Mouse (Mus musculus): ENCODE results near the gene Msh4. TPM values are rescaled to one million over a fixed set of nuclear protein-coding genes. Genes with fewer than 3 reads are reported as not detected.
A peak's percentile ranks its signal among the peaks of the same experiment; 100 is the strongest.

Gene Msh4
- total and polyA plus RNA-seq, 2 experiments = 0.09 TPM; not detected in 1

GRCm38 (mm10) chr3:153932461-153932860, 26.5 kb upstream of the Msh4 start:
- peak; percentile 51 for DNase-seq (ENCODE audit: extremely low read depth, low read depth, low spot score)
- peaks cover 47% of the 10 kb centered on the region for H3K36me3 ChIP-seq (ENCODE audit: control insufficient read depth, insufficient read depth, low read length)
- H3K27ac ChIP-seq (replicated peaks; ENCODE audit: insufficient read depth, low read depth, low read length) = no peak overlapping the region
- WGBS = 42% methylated on average over 5 of the region's 5 CpGs
- no peaks in the 10 kb centered on the region for H3K79me2 ChIP-seq (ENCODE audit: control insufficient read depth, insufficient read depth, low read length)
- no peak for TF ChIP-seq POLR2A (IDR thresholded peaks at IDR 0.05; ENCODE audit: extremely low read depth, insufficient read depth, low read length)
- no peak for TF ChIP-seq CTCF (IDR thresholded peaks at IDR 0.05; ENCODE audit: low read depth, low read length)
- H3K4me3 ChIP-seq (ENCODE audit: insufficient read depth, low read depth, low read length) = no peak overlapping the region
- H3K9ac ChIP-seq (ENCODE audit: low read depth, low read length) = no peak overlapping the region
- H3K27me3 ChIP-seq (ENCODE audit: control insufficient read depth, insufficient read depth, low read length) = no peaks in the 10 kb centered on the region
- H3K4me1 ChIP-seq (ENCODE audit: control insufficient read depth, insufficient read depth, low read length) = peaks cover 23% of the 10 kb centered on the region

DNA sequence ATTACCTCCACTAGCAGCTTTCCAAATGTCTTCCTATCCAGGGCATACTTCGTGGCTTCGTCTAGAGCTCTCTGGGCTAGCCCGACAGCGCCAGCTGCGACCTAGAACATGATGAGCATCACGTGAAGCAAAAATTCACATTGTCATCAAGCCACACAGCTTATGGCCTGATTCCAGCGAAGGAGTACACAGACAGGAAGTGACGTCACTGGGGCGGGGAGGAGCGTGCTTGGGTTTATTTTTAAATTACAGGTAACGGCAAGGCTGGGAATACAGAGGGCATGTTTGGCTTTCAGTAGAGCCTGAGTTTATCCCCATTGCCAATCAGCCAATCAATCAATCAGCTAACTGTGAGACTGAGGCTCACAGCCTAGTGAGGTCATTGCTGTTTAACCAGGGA, 23.6 kb upstream of the Msh4 start:
- DNase-seq (ENCODE audit: extremely low read depth, low read depth, low spot score) = peak; percentile 96
- peaks cover 23% of the 10 kb centered on the region for H3K4me1 ChIP-seq (ENCODE audit: control insufficient read depth, insufficient read depth, low read length)
- 23% methylated on average over 11 of the region's 11 CpGs for WGBS
- H3K36me3 ChIP-seq (ENCODE audit: control insufficient read depth, insufficient read depth, low read length) = peaks cover 34% of the 10 kb centered on the region
- H3K79me2 ChIP-seq (ENCODE audit: control insufficient read depth, insufficient read depth, low read length) = no peaks in the 10 kb centered on the region
- TF ChIP-seq CTCF (IDR thresholded peaks at IDR 0.05; ENCODE audit: low read depth, low read length) (no peak), POLR2A (IDR thresholded peaks at IDR 0.05; ENCODE audit: extremely low read depth, insufficient read depth, low read length) (no peak)
- H3K9ac ChIP-seq (ENCODE audit: low read depth, low read length) = no peak overlapping the region
- no peak overlapping the region for H3K4me3 ChIP-seq (ENCODE audit: insufficient read depth, low read depth, low read length)
- peak overlapping the region; percentile 53 for H3K27ac ChIP-seq (replicated peaks; ENCODE audit: insufficient read depth, low read depth, low read length)
- H3K27me3 ChIP-seq (ENCODE audit: control insufficient read depth, insufficient read depth, low read length) = no peaks in the 10 kb centered on the region

- Histone ChIP-seq H3K9ac (ENCODE audit: low read depth, low read length) (no peak overlapping the region), H3K27me3 (ENCODE audit: control insufficient read depth, insufficient read depth, low read length) (no peaks in the 10 kb centered on the region), H3K79me2 (ENCODE audit: control insufficient read depth, insufficient read depth, low read length) (no peaks in the 10 kb centered on the region), H3K36me3 (ENCODE audit: control insufficient read depth, insufficient read depth, low read length) (peaks cover 32% of the 10 kb centered on the region), H3K4me3 (ENCODE audit: insufficient read depth, low read depth, low read length) (no peak overlapping the region), H3K27ac (replicated peaks; ENCODE audit: insufficient read depth, low read depth, low read length) (no peak overlapping the region), H3K4me1 (ENCODE audit: control insufficient read depth, insufficient read depth, low read length) (peaks cover 16% of the 10 kb centered on the region)
- TF ChIP-seq CTCF (IDR thresholded peaks at IDR 0.05; ENCODE audit: low read depth, low read length) (peak; percentile 44; the same call in 1 of the 2 replicates), POLR2A (IDR thresholded peaks at IDR 0.05; ENCODE audit: extremely low read depth, insufficient read depth, low read length) (no peak)
- WGBS = 89% methylated on average over 7 of the region's 7 CpGs
- DNase-seq (ENCODE audit: extremely low read depth, low read depth, low spot score) = no peak
These were observed 20.4 kb upstream of the Msh4 start for GRCm38 (mm10) chr3:153926333-153926732.

DNA sequence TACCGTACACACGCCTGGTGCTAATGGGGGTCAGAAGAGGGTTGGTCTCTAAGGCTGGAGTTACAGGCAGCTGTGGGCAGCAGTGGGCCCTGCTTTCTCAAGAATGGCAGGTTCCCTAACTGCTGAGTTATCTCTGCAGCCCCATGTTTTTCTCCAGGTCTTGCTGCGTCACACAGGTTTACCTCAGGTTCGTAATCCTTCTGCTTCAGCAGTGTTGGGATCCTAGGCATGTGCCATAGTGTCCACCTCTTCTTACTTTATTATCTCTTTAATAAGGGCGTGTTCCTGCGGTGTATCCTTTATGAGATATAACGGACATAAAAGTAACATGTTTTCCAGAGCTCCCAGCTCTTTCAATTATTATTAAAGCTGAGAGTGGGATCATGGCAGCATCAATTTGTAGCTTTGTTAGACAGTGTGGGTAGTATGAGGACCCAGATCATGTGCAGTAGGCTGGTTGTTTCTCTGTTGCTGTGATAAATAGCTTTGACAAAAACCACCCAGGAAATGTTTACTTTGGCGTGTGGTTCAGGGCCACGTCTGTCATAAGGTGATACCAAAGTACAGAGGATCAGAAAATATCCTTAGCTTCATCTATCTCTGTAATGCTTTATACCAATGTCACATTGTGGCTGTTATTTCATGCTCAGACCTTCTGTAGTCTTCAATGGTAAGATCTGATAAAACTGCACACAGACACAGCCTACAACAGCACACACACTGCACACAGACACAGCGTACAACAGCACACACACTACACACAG, 15.4 kb upstream of the Msh4 start:
- Histone ChIP-seq H3K27me3 (ENCODE audit: control insufficient read depth, insufficient read depth, low read length) (no peaks in the 10 kb centered on the region), H3K4me3 (ENCODE audit: insufficient read depth, low read depth, low read length) (no peak overlapping the region), H3K27ac (replicated peaks; ENCODE audit: insufficient read depth, low read depth, low read length) (no peak overlapping the region; the same call in 1 of the 2 replicates), H3K9ac (ENCODE audit: low read depth, low read length) (peak overlapping the region; percentile 19; the same call in 1 of the 2 replicates), H3K36me3 (ENCODE audit: control insufficient read depth, insufficient read depth, low read length) (peaks cover 29% of the 10 kb centered on the region), H3K4me1 (ENCODE audit: control insufficient read depth, insufficient read depth, low read length) (peaks cover 5% of the 10 kb centered on the region; the same call in 1 of the 2 replicates), H3K79me2 (ENCODE audit: control insufficient read depth, insufficient read depth, low read length) (no peaks in the 10 kb centered on the region)
- DNase-seq (ENCODE audit: extremely low read depth, low read depth, low spot score) = peak; percentile 83
- TF ChIP-seq CTCF (IDR thresholded peaks at IDR 0.05; ENCODE audit: low read depth, low read length) (no peak), POLR2A (IDR thresholded peaks at IDR 0.05; ENCODE audit: extremely low read depth, insufficient read depth, low read length) (no peak)
- WGBS = 76% methylated on average over 10 of the region's 10 CpGs

- Histone ChIP-seq H3K9ac (ENCODE audit: low read depth, low read length) (no peak overlapping the region), H3K4me1 (ENCODE audit: control insufficient read depth, insufficient read depth, low read length) (peaks cover 8% of the 10 kb centered on the region; the same call in 1 of the 2 replicates), H3K27ac (replicated peaks; ENCODE audit: insufficient read depth, low read depth, low read length) (no peak overlapping the region), H3K27me3 (ENCODE audit: control insufficient read depth, insufficient read depth, low read length) (no peaks in the 10 kb centered on the region), H3K79me2 (ENCODE audit: control insufficient read depth, insufficient read depth, low read length) (peaks cover 2% of the 10 kb centered on the region; the same call in 1 of the 2 replicates), H3K36me3 (ENCODE audit: control insufficient read depth, insufficient read depth, low read length) (peaks cover 8% of the 10 kb centered on the region), H3K4me3 (ENCODE audit: insufficient read depth, low read depth, low read length) (no peak overlapping the region)
- DNase-seq (ENCODE audit: extremely low read depth, low read depth, low spot score) = no peak
- TF ChIP-seq POLR2A (IDR thresholded peaks at IDR 0.05; ENCODE audit: extremely low read depth, insufficient read depth, low read length) (no peak), CTCF (IDR thresholded peaks at IDR 0.05; ENCODE audit: low read depth, low read length) (no peak)
- 49% methylated on average over 1 of the region's 1 CpGs for WGBS
These were observed 11.3 kb upstream of the Msh4 start for GRCm38 (mm10) chr3:153917200-153917599.
